Mouse (Mus musculus): ENCODE results near the gene Ppard.

Ppard gene

DNA sequence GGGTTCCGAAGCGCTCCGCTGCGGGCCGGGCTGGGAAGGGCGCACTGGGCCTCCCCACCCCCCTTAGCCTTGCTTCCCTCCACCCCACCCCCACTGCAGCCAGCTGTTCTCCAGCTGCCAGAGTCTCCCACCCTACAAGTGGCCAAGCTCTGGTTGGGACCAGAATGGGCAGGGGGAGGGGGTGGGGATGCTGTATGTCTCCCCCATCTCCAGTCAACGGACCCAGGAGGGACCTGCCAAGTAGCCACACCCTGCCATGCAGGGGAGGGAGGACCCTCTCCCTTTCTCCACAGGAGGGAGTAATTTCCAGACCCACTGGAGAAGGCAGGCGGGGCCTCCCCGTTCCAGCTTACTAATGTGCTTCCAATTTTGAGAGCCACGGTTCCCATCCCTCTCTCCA is 113.4 kb downstream of the Ppard start:
- in situ Hi-C loops (cut with MboI; ENCODE audit: low pct_unique_long_range_greater_than_20kb in 1 of 2, low sequenced_read_pairs in 2 of 2, unreplicated experiment in 1 of 2) = no loop called here

GRCm38 (mm10) chr17:28347327-28347726 is 114.8 kb downstream of the Ppard start:
- in situ Hi-C loops (cut with MboI; ENCODE audit: low pct_unique_long_range_greater_than_20kb in 1 of 2, low sequenced_read_pairs in 2 of 2, unreplicated experiment in 1 of 2) = no loop called here

DNA sequence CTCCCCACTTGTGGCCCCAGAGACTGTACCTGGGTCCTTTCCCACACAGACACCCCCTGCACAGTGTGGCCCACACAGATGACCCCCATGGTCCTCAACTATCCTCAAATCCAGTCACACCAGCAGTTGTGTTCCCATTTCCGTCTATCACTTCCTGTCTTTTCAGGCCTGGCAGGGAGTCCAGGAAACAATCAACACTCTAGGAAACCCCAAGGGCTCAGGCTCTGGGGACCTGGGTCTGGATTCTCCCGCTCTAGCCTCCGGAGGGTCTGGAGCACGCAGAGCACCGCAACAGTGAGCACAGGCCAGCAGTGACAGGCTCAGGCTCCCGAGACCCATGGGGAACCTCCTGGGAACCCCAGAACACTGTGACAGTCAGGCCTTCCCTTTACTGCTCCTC is 115.7 kb downstream of the Ppard start:
- in situ Hi-C loops (cut with MboI; ENCODE audit: low pct_unique_long_range_greater_than_20kb in 1 of 2, low sequenced_read_pairs in 2 of 2, unreplicated experiment in 1 of 2) = no loop called here

GRCm38 (mm10) chr17:28349264-28349880 is 116.9 kb downstream of the Ppard start:
- in situ Hi-C loops (cut with MboI; ENCODE audit: low pct_unique_long_range_greater_than_20kb in 1 of 2, low sequenced_read_pairs in 2 of 2, unreplicated experiment in 1 of 2) = no loop called here

DNA sequence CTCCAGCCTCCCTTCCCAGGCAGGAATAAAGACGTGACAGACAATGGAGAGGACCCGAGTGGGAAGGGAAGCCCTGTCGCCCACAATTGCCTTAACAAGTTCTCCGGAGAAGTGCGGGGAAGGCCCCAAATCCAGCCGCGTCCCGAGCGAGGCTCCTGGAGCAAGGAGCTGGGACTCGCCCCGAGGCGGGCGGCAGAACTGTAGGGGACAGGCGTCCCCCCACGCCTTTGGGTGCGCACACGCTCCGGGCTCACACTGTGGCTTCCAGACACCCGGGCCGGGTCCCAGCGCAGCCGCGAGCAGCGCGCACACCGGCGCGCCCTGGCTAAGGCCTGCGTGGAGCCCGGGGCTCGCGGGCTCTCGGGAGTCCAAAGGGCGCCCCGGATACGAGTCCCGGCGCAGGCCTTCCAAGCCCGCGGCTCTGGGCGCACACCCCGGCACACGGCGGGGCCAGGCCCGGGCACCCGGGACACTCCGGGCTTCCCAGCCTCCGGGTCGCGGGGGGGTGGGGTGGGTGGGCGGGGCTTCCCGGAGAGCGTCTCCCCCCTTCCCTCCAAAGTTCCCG is 117.5 kb downstream of the Ppard start:
- in situ Hi-C loops (cut with MboI; ENCODE audit: low pct_unique_long_range_greater_than_20kb in 1 of 2, low sequenced_read_pairs in 2 of 2, unreplicated experiment in 1 of 2) = no loop called here

DNA sequence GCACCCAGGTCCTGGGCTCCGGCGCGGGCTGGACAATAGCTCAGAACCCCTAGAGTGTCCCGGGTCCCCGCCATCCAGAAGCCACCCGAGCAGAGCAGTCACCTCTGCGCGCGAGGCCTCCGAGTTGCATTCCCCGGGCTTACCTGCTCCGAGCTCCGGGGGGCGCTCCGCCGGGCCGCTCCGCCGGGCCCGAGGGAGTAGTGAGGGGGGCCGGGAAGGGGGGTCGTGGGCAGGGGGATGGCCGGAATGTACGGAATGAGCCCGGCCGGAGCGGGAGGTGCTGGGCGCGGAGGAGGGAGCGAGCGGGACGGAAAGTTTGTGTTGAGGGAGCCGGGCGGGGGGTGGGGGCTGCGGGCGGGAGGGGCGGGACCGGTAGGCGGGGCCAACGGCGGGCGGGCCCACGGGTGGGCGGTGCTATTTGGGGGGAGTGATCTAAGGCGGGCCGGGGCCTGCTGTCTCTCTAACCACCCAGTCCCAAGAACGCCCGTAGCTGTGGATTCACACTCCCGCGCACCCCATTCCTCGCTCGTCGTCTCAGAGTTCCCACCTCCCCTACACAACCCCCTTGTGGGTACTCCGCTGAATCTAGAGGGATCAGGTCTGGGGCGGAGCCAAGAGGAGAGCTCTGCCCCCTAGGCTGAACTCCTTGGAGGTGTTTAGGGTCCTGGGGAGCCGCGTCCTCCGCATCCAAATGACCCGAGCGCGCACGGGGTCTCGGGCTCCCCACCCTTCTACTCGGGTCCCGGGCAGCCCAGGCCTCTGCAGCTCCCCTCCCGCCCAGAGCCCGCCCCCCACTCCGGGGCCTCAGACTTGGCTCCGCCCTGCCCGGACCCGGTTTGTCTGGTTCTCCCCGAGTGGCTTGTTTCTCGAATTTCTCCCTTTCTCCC is 118.2 kb downstream of the Ppard start, which contains the start of gene Tead3:
Tead3 (minus strand) TSS at position 352 of the 887 bp plus-strand sequence.
- in situ Hi-C loops (cut with MboI; ENCODE audit: low pct_unique_long_range_greater_than_20kb in 1 of 2, low sequenced_read_pairs in 2 of 2, unreplicated experiment in 1 of 2) = no loop called here
